Mouse (Mus musculus) heart, embryonic 14.5 days (tissue): ENCODE measurements around the gene Csnk2b. TPM values are rescaled to one million over a fixed set of nuclear protein-coding genes. Genes with fewer than 3 reads are reported as not detected.

Experiments
- ATAC-seq: fragments of 200-750 bp; cut with Nextera tagmentation; 2 replicates; pipeline ENCODE4 v1.8.0; 2017; ENCODE audit warnings: low read depth, moderate TSS enrichment; ENCODE audit not compliant: insufficient number of reproducible peaks, insufficient read depth, low FRiP score
- H3K27ac ChIP-seq, 2 experiments: fragments of 200-500 bp in 1 of 2; fragments of 300-500 bp in 1 of 2; sonication (generic) in 1 of 2; replicated peaks in 1 of 2; 2 replicates each; pipeline ENCODE4 v1.5.1; 2012 to 2014; ENCODE audit warnings: low read depth in 2 of 2, low read length in 2 of 2, control low read depth in 1 of 2, mild to moderate bottlenecking in 1 of 2, mixed read lengths in 1 of 2; ENCODE audit not compliant: control insufficient read depth in 1 of 2, insufficient read depth in 1 of 2
- H3K27me3 ChIP-seq: fragments of 300-500 bp; sonication (generic); 2 replicates; pipeline ENCODE4 v1.6.1; 2014; ENCODE audit warnings: mild to moderate bottlenecking, low read length, control low read depth; ENCODE audit not compliant: control insufficient read depth, insufficient read depth
- H3K36me3 ChIP-seq: fragments of 300-500 bp; sonication (generic); 2 replicates; pipeline ENCODE4 v1.6.1; 2014; ENCODE audit warnings: mild to moderate bottlenecking, control low read depth, low read length, mixed read lengths; ENCODE audit not compliant: control insufficient read depth, insufficient read depth
- H3K4me1 ChIP-seq, 2 experiments: fragments of 200-500 bp in 1 of 2; fragments of 300-500 bp in 1 of 2; sonication (generic) in 1 of 2; 2 replicates each; pipeline ENCODE4 v1.6.1; 2012 to 2014; ENCODE audit warnings: low read length in 2 of 2, control low read depth in 1 of 2, mixed read lengths in 1 of 2; ENCODE audit not compliant: control insufficient read depth in 2 of 2, insufficient read depth in 2 of 2
- H3K4me2 ChIP-seq: fragments of 300-500 bp; sonication (generic); 2 replicates; pipeline ENCODE4 v1.6.1; 2014; ENCODE audit warnings: mild to moderate bottlenecking, low read length
- H3K4me3 ChIP-seq, 2 experiments: fragments of 200-500 bp in 1 of 2; fragments of 300-500 bp in 1 of 2; sonication (generic) in 1 of 2; 2 replicates each; pipeline ENCODE4 v1.5.1; 2012 to 2014; ENCODE audit warnings: low read length in 2 of 2, mild to moderate bottlenecking in 2 of 2, control low read depth in 1 of 2, low read depth in 1 of 2, moderate library complexity in 1 of 2; ENCODE audit not compliant: control insufficient read depth in 1 of 2, insufficient read depth in 1 of 2
- H3K9ac ChIP-seq: fragments of 300-500 bp; sonication (generic); 2 replicates; pipeline ENCODE4 v1.6.1; 2014; ENCODE audit warnings: mild to moderate bottlenecking, low read length
- H3K9me3 ChIP-seq: fragments of 300-500 bp; sonication (generic); 2 replicates; pipeline ENCODE4 v1.6.1; 2016; ENCODE audit warnings: low read length, control low read depth; ENCODE audit not compliant: control insufficient read depth
- WGBS: fragments of 180-500 bp; shearing (Covaris S2); extraction: QIAGEN DNeasy Blood & Tissue Kit; methylation state at CpG from one replicate; pipeline ENCODE4 v1.1.7; 2014; 5-methylcytosine and 5-hydroxymethylcytosine counted together
- polyA plus RNA-seq: library from polyadenylated mRNA; unstranded; fragments of >200 nt; fragmentation: Nextera tagmentation; extraction: Ambion mirVana; gene quantifications from 2 replicates; pipeline ENCODE4 v1.2.1, GENCODE M21; 2014

Csnk2b gene
- polyA plus RNA-seq, 1 experiment from 2014 or later, result 234 TPM

GRCm38 (mm10) chr17:35157661-35158175 lies 35.9 kb upstream of the Csnk2b start:
- 90% methylated on average over 8 of the region's 8 CpGs for WGBS
- ATAC-seq, result no peak
- no peak overlapping the region for H3K4me3 ChIP-seq
- H3K4me1 ChIP-seq, result peaks cover 3 to 14% of the 10 kb centered on the region in 2 experiments
- no peak overlapping the region for H3K4me2 ChIP-seq
- no peak overlapping the region for H3K9ac ChIP-seq
- no peak overlapping the region for H3K27ac ChIP-seq
- no peaks in the 10 kb centered on the region for H3K9me3 ChIP-seq
- H3K36me3 ChIP-seq, result peaks cover 95% of the 10 kb centered on the region
- no peaks in the 10 kb centered on the region for H3K27me3 ChIP-seq

DNA sequence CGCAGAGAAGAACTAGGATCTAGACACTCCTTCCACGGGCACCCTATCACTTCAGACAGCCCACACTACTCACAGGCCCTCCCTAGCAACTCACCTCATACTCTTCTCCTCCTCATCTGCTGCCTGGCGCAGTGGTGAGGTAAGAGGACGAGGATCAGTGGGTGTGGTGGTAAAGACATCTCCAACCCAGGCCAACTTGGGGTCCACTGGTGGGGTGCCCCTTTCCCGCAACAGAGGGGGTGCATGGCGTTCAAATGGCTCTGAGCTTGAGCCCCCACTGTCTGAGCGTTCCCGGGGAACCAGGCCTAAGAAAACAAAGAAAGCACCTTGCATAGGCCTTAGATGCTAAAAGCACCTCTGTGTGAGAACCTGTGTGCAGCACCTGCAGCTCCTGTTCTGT lies 35.4 kb upstream of the Csnk2b start:
- Histone ChIP-seq H3K4me2 (no peak overlapping the region), H3K27me3 (no peaks in the 10 kb centered on the region), H3K27ac (no peak overlapping the region), H3K4me1 (peaks cover 0 to 9% of the 10 kb centered on the region in 2 experiments; a peak in 2 of 4 replicates), H3K9ac (no peak overlapping the region), H3K4me3 (no peak overlapping the region), H3K36me3 (peaks cover 100% of the 10 kb centered on the region), H3K9me3 (no peaks in the 10 kb centered on the region)
- ATAC-seq, result no peak
- 85% methylated on average over 8 of the region's 8 CpGs for WGBS

GRCm38 (mm10) chr17:35156461-35157200 lies 34.8 kb upstream of the Csnk2b start:
- Histone ChIP-seq H3K36me3 (peaks cover 100% of the 10 kb centered on the region), H3K4me1 (peaks cover 0 to 3% of the 10 kb centered on the region in 2 experiments; a peak in 1 of 4 replicates), H3K27ac (no peak overlapping the region), H3K9ac (no peak overlapping the region), H3K4me3 (no peak overlapping the region), H3K27me3 (no peaks in the 10 kb centered on the region), H3K9me3 (no peaks in the 10 kb centered on the region), H3K4me2 (no peak overlapping the region)
- no peak for ATAC-seq
- WGBS, result 87% methylated on average over 33 of the region's 33 CpGs

- Histone ChIP-seq H3K27ac (no peak overlapping the region), H3K27me3 (no peaks in the 10 kb centered on the region), H3K36me3 (peaks cover 99% of the 10 kb centered on the region), H3K4me3 (no peak overlapping the region), H3K4me1 (no peaks in the 10 kb centered on the region), H3K9ac (no peak overlapping the region), H3K4me2 (no peak overlapping the region), H3K9me3 (no peaks in the 10 kb centered on the region)
- ATAC-seq, result no peak
- 87% methylated on average over 12 of the region's 12 CpGs for WGBS
Measured at GRCm38 (mm10) chr17:35155451-35155850, 33.6 kb upstream of the Csnk2b start.

DNA sequence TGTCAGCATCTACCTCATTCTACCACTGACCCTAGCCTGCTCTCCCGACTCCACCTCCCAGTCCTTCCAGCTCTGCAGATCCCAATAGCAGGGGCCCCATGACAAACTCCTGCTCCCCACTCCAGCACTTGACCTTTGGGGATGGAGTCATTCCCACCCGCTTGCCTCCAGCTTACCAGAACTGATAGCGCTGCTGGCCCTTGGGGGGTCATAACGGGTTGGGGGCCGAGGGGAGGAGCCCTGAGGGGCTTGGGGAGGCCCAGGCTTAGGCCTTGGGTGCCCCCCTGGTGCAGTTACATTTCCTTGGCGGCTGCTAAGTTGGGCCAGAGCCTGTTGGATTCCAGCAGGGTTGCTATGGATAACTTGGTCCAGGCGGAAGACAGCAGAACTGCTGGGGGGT lies 32.8 kb upstream of the Csnk2b start:
- Histone ChIP-seq H3K4me1 (no peaks in the 10 kb centered on the region), H3K4me3 (no peak overlapping the region), H3K27ac (no peak overlapping the region), H3K9ac (no peak overlapping the region), H3K36me3 (peaks cover 99% of the 10 kb centered on the region), H3K4me2 (no peak overlapping the region), H3K27me3 (no peaks in the 10 kb centered on the region), H3K9me3 (no peaks in the 10 kb centered on the region)
- WGBS, result 83% methylated on average over 7 of the region's 7 CpGs
- no peak for ATAC-seq

- Histone ChIP-seq H3K9ac (no peak overlapping the region), H3K4me2 (no peak overlapping the region), H3K36me3 (peaks cover 99% of the 10 kb centered on the region), H3K27me3 (no peaks in the 10 kb centered on the region), H3K9me3 (no peaks in the 10 kb centered on the region), H3K4me3 (no peak overlapping the region), H3K4me1 (no peaks in the 10 kb centered on the region), H3K27ac (no peak overlapping the region)
- no peak for ATAC-seq
- WGBS, result 83% methylated on average over 4 of the region's 4 CpGs
Measured at GRCm38 (mm10) chr17:35153931-35154330, 32.1 kb upstream of the Csnk2b start.

- Histone ChIP-seq H3K9ac (no peak overlapping the region), H3K9me3 (no peaks in the 10 kb centered on the region), H3K4me2 (no peak overlapping the region), H3K4me3 (no peak overlapping the region), H3K27me3 (no peaks in the 10 kb centered on the region), H3K27ac (no peak overlapping the region), H3K4me1 (no peaks in the 10 kb centered on the region), H3K36me3 (peaks cover 99% of the 10 kb centered on the region)
- no peak for ATAC-seq
- WGBS, result 63% methylated on average over 9 of the region's 9 CpGs
Measured at GRCm38 (mm10) chr17:35153077-35153476, 31.2 kb upstream of the Csnk2b start.

DNA sequence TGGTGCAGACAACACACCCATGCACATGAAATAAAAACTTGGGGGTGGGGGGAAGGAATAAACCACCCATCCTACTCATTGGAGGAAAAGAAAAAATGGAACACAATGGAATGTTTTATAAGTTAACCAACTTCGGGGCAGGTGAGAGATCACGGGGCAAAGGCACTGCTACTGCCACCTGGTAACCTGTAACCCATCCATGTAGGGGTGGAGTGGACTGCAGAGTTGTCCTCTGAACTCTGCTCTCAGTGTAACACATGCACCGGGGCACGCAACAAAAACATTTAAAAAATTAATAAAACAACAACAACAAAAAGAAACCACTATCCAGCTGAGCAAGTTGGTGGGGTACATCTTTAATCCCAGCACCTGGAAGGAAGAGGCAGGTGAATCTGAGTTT lies 30.3 kb upstream of the Csnk2b start:
- no peak overlapping the region for H3K27ac ChIP-seq
- no peak overlapping the region for H3K4me2 ChIP-seq
- no peaks in the 10 kb centered on the region for H3K27me3 ChIP-seq
- ATAC-seq, result no peak
- peaks cover 99% of the 10 kb centered on the region for H3K36me3 ChIP-seq
- H3K9me3 ChIP-seq, result no peaks in the 10 kb centered on the region
- no peak overlapping the region for H3K4me3 ChIP-seq
- H3K4me1 ChIP-seq, result no peaks in the 10 kb centered on the region
- H3K9ac ChIP-seq, result no peak overlapping the region
- 98% methylated on average over 4 of the region's 4 CpGs for whole genome bisulfite sequencing
